Mouse (Mus musculus): ENCODE results near the gene Usp20.

The Usp20 gene

GRCm38 (mm10) chr2:30985111-30986020, 3.3 kb downstream of the Usp20 start:
- DNase-seq (ENCODE audit: low read depth, low spot score) = peak; percentile 97

GRCm38 (mm10) chr2:30990221-30990620, 8.1 kb downstream of the Usp20 start:
- peak; percentile 39 for DNase-seq (ENCODE audit: low read depth, low spot score)

- no peak for DNase-seq (ENCODE audit: low read depth, low spot score)
Measured at GRCm38 (mm10) chr2:30994853-30995252, 12.8 kb downstream of the Usp20 start.

- no peak for DNase-seq (ENCODE audit: low read depth, low spot score)
Measured at GRCm38 (mm10) chr2:30995432-30995996, 13.4 kb downstream of the Usp20 start.

- DNase-seq (ENCODE audit: low read depth, low spot score) = no peak
Measured at GRCm38 (mm10) chr2:30998443-30999260, 16.6 kb downstream of the Usp20 start.

GRCm38 (mm10) chr2:31002857-31003256, 20.8 kb downstream of the Usp20 start:
- no peak for DNase-seq (ENCODE audit: low read depth, low spot score)

- no peak for DNase-seq (ENCODE audit: low read depth, low spot score)
Measured at GRCm38 (mm10) chr2:31005453-31005852, 23.4 kb downstream of the Usp20 start.

- DNase-seq (ENCODE audit: low read depth, low spot score) = no peak
Measured at GRCm38 (mm10) chr2:31006434-31006833, 24.4 kb downstream of the Usp20 start.

- DNase-seq (ENCODE audit: low read depth, low spot score) = no peak
Measured at GRCm38 (mm10) chr2:31007208-31007607, 25.1 kb downstream of the Usp20 start.

GRCm38 (mm10) chr2:31013371-31014120, 31.5 kb downstream of the Usp20 start:
- no peak for DNase-seq (ENCODE audit: low read depth, low spot score)

GRCm38 (mm10) chr2:31017625-31018317, 35.7 kb downstream of the Usp20 start:
- no peak for DNase-seq (ENCODE audit: low read depth, low spot score)

GRCm38 (mm10) chr2:31018519-31018918, 36.4 kb downstream of the Usp20 start:
- DNase-seq (ENCODE audit: low read depth, low spot score) = no peak

GRCm38 (mm10) chr2:31019011-31019410, 36.9 kb downstream of the Usp20 start:
- DNase-seq (ENCODE audit: low read depth, low spot score) = no peak

- DNase-seq (ENCODE audit: low read depth, low spot score) = no peak
Measured at GRCm38 (mm10) chr2:31020202-31020601, 38.1 kb downstream of the Usp20 start.

GRCm38 (mm10) chr2:31023940-31024339, 41.9 kb downstream of the Usp20 start:
- DNase-seq (ENCODE audit: low read depth, low spot score) = no peak

- peak; percentile 75 for DNase-seq (ENCODE audit: low read depth, low spot score)
Measured at GRCm38 (mm10) chr2:31024618-31025370, 42.7 kb downstream of the Usp20 start.

- no peak for DNase-seq (ENCODE audit: low read depth, low spot score)
Measured at GRCm38 (mm10) chr2:31025458-31025857, 43.4 kb downstream of the Usp20 start.

- DNase-seq (ENCODE audit: low read depth, low spot score) = no peak
Measured at GRCm38 (mm10) chr2:31026642-31027041, 44.6 kb downstream of the Usp20 start.

- DNase-seq (ENCODE audit: low read depth, low spot score) = no peak
Measured at GRCm38 (mm10) chr2:31031972-31032371, 49.9 kb downstream of the Usp20 start.

GRCm38 (mm10) chr2:31036811-31037210, 54.7 kb downstream of the Usp20 start:
- no peak for DNase-seq (ENCODE audit: low read depth, low spot score)
